Mouse (Mus musculus) CH12.LX (cell line): ENCODE data around the gene Xpc. TPM values are rescaled to one million over a fixed set of nuclear protein-coding genes. Genes with fewer than 3 reads are reported as not detected.

Experiments used
- DNase-seq: peaks from one replicate; pipeline ENCODE4 v3.0.0-alpha.2; 2013; ENCODE audit errors: extremely low read depth
- H3K27ac ChIP-seq: 2 replicates; pipeline ENCODE4 v1.5.1; 2012; ENCODE audit warnings: low read depth, mild to moderate bottlenecking, control low read depth, moderate library complexity; ENCODE audit not compliant: insufficient read depth
- H3K27me3 ChIP-seq: replicated peaks from 2 replicates; pipeline ENCODE3; 2012; ENCODE audit warnings: inconsistent platforms
- H3K36me3 ChIP-seq, 2 experiments: replicated peaks in 1 of 2; 2 replicates each; pipeline versions ENCODE3 to v1.6.1; 2012; ENCODE audit warnings: inconsistent platforms in 1 of 2, low read length in 1 of 2, mild to moderate bottlenecking in 1 of 2, mixed read lengths in 1 of 2, moderate library complexity in 1 of 2; ENCODE audit not compliant: control insufficient read depth in 1 of 2, insufficient read depth in 1 of 2
- H3K4me1 ChIP-seq, 2 experiments: 2 replicates each; pipeline ENCODE4 v1.6.1; 2012; ENCODE audit warnings: inconsistent platforms in 1 of 2, moderate library complexity in 1 of 2; ENCODE audit not compliant: insufficient read depth in 2 of 2, control insufficient read depth in 1 of 2
- H3K4me2 ChIP-seq: 2 replicates; pipeline ENCODE4 v1.6.1; 2012; ENCODE audit warnings: low read depth, mild to moderate bottlenecking, control low read depth; ENCODE audit not compliant: poor library complexity, insufficient read depth, severe bottlenecking
- H3K4me3 ChIP-seq, 3 experiments: fragments of 150-350 bp in 1 of 3; sonication (generic) in 1 of 3; replicated peaks in 1 of 3; 2 replicates each; pipeline versions ENCODE3 to v1.5.1; 2011 to 2012; ENCODE audit warnings: low read depth in 2 of 3, low read length in 2 of 3, mild to moderate bottlenecking in 2 of 3, moderate library complexity in 2 of 3, control low read depth in 1 of 3, improper control_type of control experiment in 1 of 3, inconsistent platforms in 1 of 3, mixed read lengths in 1 of 3; ENCODE audit not compliant: poor library complexity in 1 of 3
- H3K79me2 ChIP-seq: replicated peaks from 2 replicates; pipeline ENCODE4 v1.6.1; 2012; ENCODE audit warnings: mild to moderate bottlenecking, moderate library complexity; ENCODE audit not compliant: control insufficient read depth, poor library complexity, insufficient read depth, severe bottlenecking; ENCODE audit errors: extremely low read depth
- H3K9ac ChIP-seq: 2 replicates; pipeline ENCODE4 v1.6.1; 2012; ENCODE audit warnings: low read depth, mild to moderate bottlenecking, control low read depth, moderate library complexity; ENCODE audit not compliant: insufficient read depth
- H3K9me3 ChIP-seq: replicated peaks from 2 replicates; pipeline ENCODE3; 2012; ENCODE audit warnings: low read length, inconsistent platforms, mixed read lengths
- BHLHE40 ChIP-seq: IDR thresholded peaks from 2 replicates; pipeline ENCODE4 v1.6.1; 2011; ENCODE audit warnings: mild to moderate bottlenecking, low read depth, low read length, improper control_type of control experiment
- CHD1 ChIP-seq: IDR thresholded peaks from 2 replicates; pipeline ENCODE4 v1.6.1; 2012; ENCODE audit warnings: low read depth, low read length, improper control_type of control experiment, inconsistent platforms
- CHD2 ChIP-seq: IDR thresholded peaks from 2 replicates; pipeline ENCODE4 v1.6.1; 2011; ENCODE audit warnings: low read length, improper control_type of control experiment
- CTCF ChIP-seq, 2 experiments: IDR thresholded peaks in 1 of 2; conservative IDR thresholded peaks in 1 of 2; 2 replicates each; pipeline ENCODE4 v1.5.1; 2011 to 2012; ENCODE audit warnings: low read depth in 2 of 2, low read length in 2 of 2, improper control_type of control experiment in 1 of 2, inconsistent platforms in 1 of 2, mild to moderate bottlenecking in 1 of 2, moderate library complexity in 1 of 2
- ELF1 ChIP-seq: IDR thresholded peaks from 2 replicates; pipeline ENCODE4 v1.6.1; 2014; ENCODE audit warnings: low read depth, mild to moderate bottlenecking, inconsistent platforms, low read length, improper control_type of control experiment
- EP300 ChIP-seq: IDR thresholded peaks from 2 replicates; pipeline ENCODE4 v1.6.1; 2011; ENCODE audit warnings: low read length, improper control_type of control experiment
- ETS1 ChIP-seq: conservative IDR thresholded peaks from 2 replicates; pipeline ENCODE4 v1.6.1; 2012; ENCODE audit warnings: low read depth, mild to moderate bottlenecking, inconsistent platforms, low read length, improper control_type of control experiment, moderate library complexity
- HCFC1 ChIP-seq: IDR thresholded peaks from 2 replicates; pipeline ENCODE4 v1.6.1; 2012; ENCODE audit warnings: low read depth, mild to moderate bottlenecking, inconsistent platforms, low read length, improper control_type of control experiment
- IRF4 ChIP-seq: IDR thresholded peaks from 2 replicates; pipeline ENCODE4 v1.6.1; 2014; ENCODE audit warnings: low read depth, mild to moderate bottlenecking, inconsistent platforms, low read length, improper control_type of control experiment
- JUND ChIP-seq: conservative IDR thresholded peaks from 2 replicates; pipeline ENCODE4 v1.6.1; 2011; ENCODE audit warnings: low read depth, low read length, improper control_type of control experiment
- KAT2A ChIP-seq: IDR thresholded peaks from 2 replicates; pipeline ENCODE4 v1.6.1; 2012; ENCODE audit warnings: low read length, improper control_type of control experiment, inconsistent platforms; ENCODE audit not compliant: insufficient replicate concordance
- MAFK ChIP-seq: IDR thresholded peaks from 2 replicates; pipeline ENCODE4 v1.6.1; 2011; ENCODE audit warnings: low read length, improper control_type of control experiment; ENCODE audit not compliant: insufficient replicate concordance
- MAX ChIP-seq: IDR thresholded peaks from 2 replicates; pipeline ENCODE4 v1.6.1; 2011; ENCODE audit warnings: low read length, improper control_type of control experiment
- MAZ ChIP-seq: IDR thresholded peaks from 2 replicates; pipeline ENCODE4 v1.6.1; 2012; ENCODE audit warnings: low read depth, mild to moderate bottlenecking, inconsistent platforms, low read length, improper control_type of control experiment, moderate library complexity
- MEF2A ChIP-seq: IDR thresholded peaks from 2 replicates; pipeline ENCODE4 v1.6.1; 2014; ENCODE audit warnings: low read depth, mild to moderate bottlenecking, inconsistent platforms, low read length, improper control_type of control experiment, borderline replicate concordance
- MXI1 ChIP-seq: IDR thresholded peaks from 2 replicates; pipeline ENCODE4 v1.6.1; 2011; ENCODE audit warnings: mild to moderate bottlenecking, low read depth, low read length, improper control_type of control experiment
- NELFE ChIP-seq: IDR thresholded peaks from 2 replicates; pipeline ENCODE4 v1.6.1; 2011; ENCODE audit warnings: low read depth, low read length, improper control_type of control experiment
- NRF1 ChIP-seq: IDR thresholded peaks from 2 replicates; pipeline ENCODE4 v1.6.1; 2014; ENCODE audit warnings: low read depth, mild to moderate bottlenecking, inconsistent platforms, low read length, improper control_type of control experiment, moderate library complexity
- POLR2AphosphoS2 ChIP-seq: IDR thresholded peaks from 2 replicates; pipeline ENCODE4 v1.6.1; 2011; ENCODE audit warnings: low read depth, low read length, improper control_type of control experiment
- RAD21 ChIP-seq: IDR thresholded peaks from 2 replicates; pipeline ENCODE4 v1.6.1; 2011; ENCODE audit warnings: low read depth, mild to moderate bottlenecking, low read length, improper control_type of control experiment, moderate library complexity
- SIN3A ChIP-seq: IDR thresholded peaks from 2 replicates; pipeline ENCODE4 v1.6.1; 2012; ENCODE audit warnings: low read length, improper control_type of control experiment, inconsistent platforms
- SMC3 ChIP-seq: IDR thresholded peaks from 2 replicates; pipeline ENCODE4 v1.6.1; 2011; ENCODE audit warnings: low read depth, low read length, improper control_type of control experiment
- TBP ChIP-seq: conservative IDR thresholded peaks from 2 replicates; pipeline ENCODE4 v1.6.1; 2011; ENCODE audit warnings: low read depth, low read length, improper control_type of control experiment
- UBTF ChIP-seq: IDR thresholded peaks from 2 replicates; pipeline ENCODE4 v1.6.1; 2012; ENCODE audit warnings: low read depth, mild to moderate bottlenecking, inconsistent platforms, low read length, improper control_type of control experiment, moderate library complexity
- USF1 ChIP-seq: IDR thresholded peaks from 2 replicates; pipeline ENCODE4 v1.6.1; 2014; ENCODE audit warnings: low read depth, mild to moderate bottlenecking, inconsistent platforms, low read length, improper control_type of control experiment
- ZC3H11A ChIP-seq: IDR thresholded peaks from 2 replicates; pipeline ENCODE4 v1.6.1; 2012; ENCODE audit warnings: low read depth, mild to moderate bottlenecking, inconsistent platforms, low read length, improper control_type of control experiment
- ZNF384 ChIP-seq: IDR thresholded peaks from 2 replicates; pipeline ENCODE4 v1.6.1; 2012; ENCODE audit warnings: low read depth, low read length, improper control_type of control experiment, inconsistent platforms
- dilution Hi-C: fragments of 300-500 bp; cut with MboI; formaldehyde crosslinking; loops from 2 replicates; pipeline ENCODE4 v1.14.3; 2020; ENCODE audit warnings: low sequenced_read_pairs; ENCODE audit not compliant: extremely low pct_unique_long_range_greater_than_20kb, extremely low pct_ligation_motif_present
- in situ Hi-C: fragments of 300-500 bp; cut with MboI; formaldehyde crosslinking; loops from 3 replicates; pipeline ENCODE4 v1.14.3; 2019; ENCODE audit warnings: low sequenced_read_pairs, low pct_ligation_motif_present, low pct_unique_long_range_greater_than_20kb, mixed read lengths
- polyA plus RNA-seq: library from polyadenylated mRNA; unstranded; fragments of >175 nt; gene quantifications from 2 replicates; pipeline ENCODE4 v1.2.1, GENCODE M21; 2012; ENCODE audit warnings: low read depth; ENCODE audit not compliant: insufficient read length
- total RNA-seq, 2 experiments: library from RNA; depleted of rRNA; stranded (reverse); fragments of 300-350 nt in 1 of 2; fragments of >200 nt in 1 of 2; gene quantifications; 2 replicates each; pipeline ENCODE4 v1.2.3; 2012 to 2014

The Xpc gene
- total and polyA plus RNA-seq, 3 experiments, result 7.8 to 11.7 (median 8.2) TPM

- dilution Hi-C loops, result no loop called here
Measured at GRCm38 (mm10) chr6:91473805-91474440, 41.8 kb downstream of the Xpc start.

DNA sequence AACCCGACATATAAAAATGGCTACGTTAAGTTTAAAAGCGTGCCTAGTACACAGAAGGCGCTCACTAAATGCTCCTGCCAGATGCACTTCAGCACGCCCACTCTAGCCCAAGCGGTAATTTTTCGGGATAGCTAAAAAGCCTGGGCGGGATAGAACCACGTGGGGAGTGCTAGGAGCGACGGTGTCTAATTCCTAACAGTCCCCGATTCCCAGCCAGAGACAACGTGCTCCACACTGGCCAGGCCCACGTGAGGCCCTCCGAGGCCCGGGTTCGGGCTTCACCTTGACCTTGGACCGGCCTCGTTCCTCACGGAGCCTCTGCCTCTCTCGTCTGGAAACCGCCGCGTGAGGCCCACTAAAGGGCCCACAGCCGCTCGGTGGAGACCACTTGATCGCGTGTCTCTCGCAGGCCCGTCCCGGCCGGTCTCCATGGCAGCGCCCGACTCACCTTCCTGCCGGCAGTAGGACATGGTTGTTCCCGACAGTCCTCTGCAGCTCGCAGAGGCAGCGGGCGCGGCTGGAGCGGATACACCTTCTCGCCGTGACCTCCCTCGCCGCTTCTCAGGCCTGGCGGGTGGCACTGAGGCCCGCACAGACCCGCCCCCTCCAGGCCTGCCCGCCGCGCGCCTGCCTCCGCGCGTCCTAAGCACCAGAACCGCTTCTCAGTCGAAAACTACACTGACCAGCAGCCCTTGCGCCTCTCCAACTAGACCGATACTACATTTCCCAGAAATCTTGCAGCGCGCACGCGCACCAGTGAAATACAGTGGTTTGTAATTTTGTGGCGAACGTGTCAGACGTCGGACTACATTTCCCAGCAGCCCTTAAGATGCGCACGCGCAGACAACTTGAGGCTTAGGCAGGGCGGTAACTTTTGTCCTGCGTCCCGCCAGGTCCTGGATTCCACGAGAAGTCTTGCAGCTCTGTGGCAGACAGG, 42.6 kb downstream of the Xpc start, which contains the start of the genes Chchd4 and Tmem43:
Chchd4 (minus strand) TSS at position 679 of the 937 bp plus-strand sequence.
Tmem43 (plus strand) TSS at position 836 of the 937 bp plus-strand sequence.
- in situ Hi-C loops, result no loop called here
- H3K9ac ChIP-seq, result peak within 1 kb of the TSS; percentile 93
- peaks cover 16 to 59% of the 10 kb centered on the region in 2 experiments for H3K36me3 ChIP-seq
- TF ChIP-seq NELFE, result peak; percentile 69
- TF ChIP-seq MAFK, result no peak
- no peak for TF ChIP-seq ETS1
- TF ChIP-seq USF1, result no peak
- peak; percentile 85; the same call in 1 of the 2 replicates for TF ChIP-seq MXI1
- peak; percentile 99 for TF ChIP-seq NRF1
- TF ChIP-seq HCFC1, result peak; percentile 100
- TF ChIP-seq SMC3, result no peak
- no peak for TF ChIP-seq EP300
- peak; percentile 100 for TF ChIP-seq KAT2A
- no peak for TF ChIP-seq CHD1
- peak; percentile 25; the same call in 1 of the 2 replicates for TF ChIP-seq MAZ
- TF ChIP-seq BHLHE40, result peak; percentile 38; the same call in 1 of the 2 replicates
- TF ChIP-seq ZNF384, result no peak
- peak; percentile 56; the same call in 1 of the 2 replicates for TF ChIP-seq UBTF
- TF ChIP-seq CHD2, result peak; percentile 76
- no peak for TF ChIP-seq CTCF (conservative IDR thresholded peaks at IDR 0.05 in 1 of 2, IDR thresholded peaks at IDR 0.05 in 1 of 2; ENCODE audit: low read depth in 2 of 2, low read length in 2 of 2)
- TF ChIP-seq RAD21, result no peak
- TF ChIP-seq ZC3H11A, result no peak
- no peak for TF ChIP-seq JUND
- peak; percentile 60; the same call in 1 of the 2 replicates for TF ChIP-seq TBP
- TF ChIP-seq IRF4, result peak; percentile 2; the same call in 1 of the 2 replicates
- peak; percentile 68 for TF ChIP-seq MAX
- peak; percentile 73 for TF ChIP-seq MEF2A
- peak; percentile 79 for TF ChIP-seq ELF1

More at GRCm38 (mm10) chr6:91473805-91474440, 41.8 kb downstream of the Xpc start:
- Histone ChIP-seq H3K79me2 (peaks cover 42% of the 10 kb centered on the region), H3K27me3 (no peaks in the 10 kb centered on the region), H3K36me3 (peaks cover 17 to 59% of the 10 kb centered on the region in 2 experiments), H3K4me2 (peak overlapping the region; percentile 90), H3K9me3 (no peaks in the 10 kb centered on the region), H3K9ac (peak overlapping the region; percentile 73), H3K27ac (peak overlapping the region; percentile 17; the same call in 1 of the 2 replicates), H3K4me1 (peaks cover 16 to 54% of the 10 kb centered on the region in 2 experiments), H3K4me3 (peak overlapping the region; percentile 92 to 93 (median 93))
- TF ChIP-seq ELF1 (no peak; the same call in 1 of the 2 replicates), NELFE (peak; percentile 2; the same call in 1 of the 2 replicates), UBTF (no peak; the same call in 1 of the 2 replicates), SIN3A (peak; percentile 89), POLR2AphosphoS2 (no peak), MAZ (no peak; the same call in 1 of the 2 replicates), ETS1 (no peak), CHD1 (peak; percentile 48; the same call in 1 of the 2 replicates), MXI1 (peak; percentile 4; the same call in 1 of the 2 replicates), ZNF384 (no peak)
- in situ Hi-C loops, result no loop called here
- DNase-seq, result peak; percentile 22

More for the DNA sequence above, 42.6 kb downstream of the Xpc start, which contains the start of the genes Chchd4 and Tmem43:
- Histone ChIP-seq H3K27ac (peak within 1 kb of the TSS; percentile 79), H3K4me1 (peaks cover 16 to 59% of the 10 kb centered on the region in 2 experiments), H3K9me3 (no peaks in the 10 kb centered on the region), H3K79me2 (peaks cover 49% of the 10 kb centered on the region), H3K27me3 (no peaks in the 10 kb centered on the region), H3K4me3 (peak within 1 kb of the TSS; percentile 92 to 97 (median 93)), H3K4me2 (peak within 1 kb of the TSS; percentile 90)
- DNase-seq, result peak; percentile 99
- dilution Hi-C loops, result no loop called here
